Mouse (Mus musculus) C3H10T1/2 (cell line): ENCODE measurements around the gene Glt8d1. TPM values are rescaled to one million over a fixed set of nuclear protein-coding genes. Genes with fewer than 3 reads are reported as not detected.

ENCODE experiments used
- polyA plus RNA-seq, 2 experiments: library from polyadenylated mRNA; unstranded; fragments of >200 nt; fragmentation: generic; extraction: Trizol; gene quantifications; one replicate each; pipeline ENCODE4 v1.2.1; 2012; ENCODE audit warnings: missing spikeins in 2 of 2

Glt8d1 gene
- 10 to 100 TPM in 1 of 2 experiments, 1 to 10 TPM in 1; 1.9 to 39.1 TPM for polyA plus RNA-seq

DNA sequence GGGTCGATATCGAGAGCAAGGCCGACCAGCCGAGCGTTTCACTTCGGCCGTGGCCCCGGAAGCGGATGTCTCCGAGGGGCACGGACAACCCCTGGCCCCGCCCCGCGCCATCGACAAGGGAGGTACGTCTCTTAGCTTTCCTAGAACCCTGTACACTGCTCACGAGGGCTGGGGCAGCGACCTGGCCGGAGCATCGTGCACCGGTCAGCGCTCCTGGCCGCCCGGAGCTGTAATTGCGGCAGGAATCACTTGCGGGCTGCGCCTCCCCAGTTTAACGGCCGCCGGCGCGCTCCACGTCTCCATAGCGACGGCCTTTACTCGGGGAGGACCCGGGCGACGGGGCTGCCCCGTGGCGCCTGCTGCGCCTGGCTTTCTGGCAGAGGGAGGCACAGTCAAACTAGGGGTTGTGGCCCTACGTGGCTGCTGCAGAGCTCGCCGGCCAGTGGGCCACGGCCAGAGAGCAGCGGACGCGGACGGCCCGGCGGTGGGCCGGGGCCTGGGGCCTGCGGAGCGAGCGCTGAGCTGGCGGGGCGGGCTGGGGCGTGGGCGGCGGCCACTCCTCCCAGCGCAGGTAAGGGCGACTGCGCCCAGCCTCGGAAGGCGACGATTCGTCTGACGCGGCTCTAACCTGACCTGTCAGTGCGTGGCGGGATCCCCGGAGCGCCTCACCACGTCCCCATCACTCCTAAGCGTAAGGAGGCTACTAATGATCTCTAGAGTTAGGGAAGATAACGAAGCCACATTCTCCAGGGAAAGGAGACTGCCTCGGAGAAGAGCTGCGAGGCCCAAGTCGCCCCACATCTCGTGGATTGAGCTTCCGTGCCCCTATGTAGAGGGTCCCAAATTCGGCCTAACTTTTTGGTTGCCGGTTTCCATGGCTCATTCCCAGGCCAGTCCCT is at the start of gene Glt8d1, which contains the start of gene Spcs1:
TSS of gene Glt8d1 (plus strand) at position 94 of the 899 bp plus-strand sequence.
TSS of gene Spcs1 (minus strand) at position 366 of the 899 bp plus-strand sequence.

DNA sequence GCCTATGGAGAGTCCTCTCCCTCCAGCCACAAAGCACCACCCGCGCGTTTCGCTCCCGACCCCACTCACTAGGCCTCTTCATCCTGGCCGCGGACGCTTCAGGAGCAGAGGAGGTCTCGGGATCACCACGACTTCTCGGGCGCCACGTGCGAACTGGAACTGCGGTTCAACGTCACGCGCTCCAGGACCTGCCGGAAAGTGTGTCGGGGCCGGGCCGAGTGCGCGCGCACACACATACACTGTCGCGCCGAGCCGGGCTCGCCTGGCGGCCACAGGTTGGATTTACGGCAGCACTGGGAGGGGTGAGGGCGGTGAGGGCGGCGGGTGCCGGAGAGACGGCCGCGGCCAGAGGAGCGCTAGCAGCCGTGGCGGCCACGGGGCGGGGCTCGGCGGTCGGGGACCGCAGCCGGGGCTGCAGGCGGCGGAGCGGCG is 17.7 kb downstream of the Glt8d1 start, which contains the start of the genes Pbrm1 and Gnl3:
TSS of gene Pbrm1 (plus strand) at position 279 of the 432 bp plus-strand sequence.
TSS of gene Gnl3 (minus strand) at position 293 of the 432 bp plus-strand sequence.

Other genes starting within 250 kb of the Glt8d1 start
- gene Tmem110, start 175.8 kb upstream of the Glt8d1 start, polyA plus RNA-seq, result 10 to 100 TPM in 1 of 2 experiments, 1 to 10 TPM in 1; 9.8 to 11.6 TPM
- 10 to 100 TPM in 1 of 2 experiments, 1 to 10 TPM in 1; 1.2 to 18.8 TPM for gene Mustn1, start 122.2 kb upstream of the Glt8d1 start, polyA plus RNA-seq
- under 1 TPM; 0.05 TPM for gene Itih4, start 114.9 kb upstream of the Glt8d1 start, polyA plus RNA-seq
- under 1 TPM; 0.02 to 0.05 TPM for gene Itih3, start 77.6 kb upstream of the Glt8d1 start, polyA plus RNA-seq
- gene Itih1, start 58.1 kb upstream of the Glt8d1 start, polyA plus RNA-seq, result not detected
- gene Nek4, start 50.0 kb upstream of the Glt8d1 start, polyA plus RNA-seq, result 1 to 10 TPM in 1 of 2 experiments, under 1 TPM in 1; 0.41 to 5.3 TPM
- 100 to 1,000 TPM in 1 of 2 experiments, 10 to 100 TPM in 1; 93.8 to 262 TPM for gene Spcs1, start 272 bp downstream of the Glt8d1 start, polyA plus RNA-seq
- gene Pbrm1, start 17.7 kb downstream of the Glt8d1 start, polyA plus RNA-seq, result 1 to 10 TPM; 1.5 to 7.7 TPM
- gene Gnl3, start 17.8 kb downstream of the Glt8d1 start, polyA plus RNA-seq, result 1 to 10 TPM; 6.0 to 9.3 TPM
- gene Smim4, start 127.6 kb downstream of the Glt8d1 start, polyA plus RNA-seq, result 10 to 100 TPM; 53.9 to 87.6 TPM
- gene Nt5dc2, start 129.7 kb downstream of the Glt8d1 start, polyA plus RNA-seq, result 100 to 1,000 TPM; 119 to 155 TPM
- gene Stab1, start 167.2 kb downstream of the Glt8d1 start, polyA plus RNA-seq, result under 1 TPM; 0.18 to 0.72 TPM
- gene Tnnc1, start 206.9 kb downstream of the Glt8d1 start, polyA plus RNA-seq, result 10 to 100 TPM in 1 of 2 experiments, 1 to 10 TPM in 1; 5.0 to 10.6 TPM
- gene Nisch, start 215.5 kb downstream of the Glt8d1 start, polyA plus RNA-seq, result 100 to 1,000 TPM in 1 of 2 experiments, 10 to 100 TPM in 1; 61.9 to 240 TPM
- under 1 TPM; under 0.01 to 0.34 TPM for gene Sema3g, start 216.5 kb downstream of the Glt8d1 start, polyA plus RNA-seq
- 1 to 10 TPM; 1.4 to 5.0 TPM for gene Phf7, start 249.9 kb downstream of the Glt8d1 start, polyA plus RNA-seq